Mouse (Mus musculus): ENCODE data around the gene Ccer2.

Ccer2 gene

DNA sequence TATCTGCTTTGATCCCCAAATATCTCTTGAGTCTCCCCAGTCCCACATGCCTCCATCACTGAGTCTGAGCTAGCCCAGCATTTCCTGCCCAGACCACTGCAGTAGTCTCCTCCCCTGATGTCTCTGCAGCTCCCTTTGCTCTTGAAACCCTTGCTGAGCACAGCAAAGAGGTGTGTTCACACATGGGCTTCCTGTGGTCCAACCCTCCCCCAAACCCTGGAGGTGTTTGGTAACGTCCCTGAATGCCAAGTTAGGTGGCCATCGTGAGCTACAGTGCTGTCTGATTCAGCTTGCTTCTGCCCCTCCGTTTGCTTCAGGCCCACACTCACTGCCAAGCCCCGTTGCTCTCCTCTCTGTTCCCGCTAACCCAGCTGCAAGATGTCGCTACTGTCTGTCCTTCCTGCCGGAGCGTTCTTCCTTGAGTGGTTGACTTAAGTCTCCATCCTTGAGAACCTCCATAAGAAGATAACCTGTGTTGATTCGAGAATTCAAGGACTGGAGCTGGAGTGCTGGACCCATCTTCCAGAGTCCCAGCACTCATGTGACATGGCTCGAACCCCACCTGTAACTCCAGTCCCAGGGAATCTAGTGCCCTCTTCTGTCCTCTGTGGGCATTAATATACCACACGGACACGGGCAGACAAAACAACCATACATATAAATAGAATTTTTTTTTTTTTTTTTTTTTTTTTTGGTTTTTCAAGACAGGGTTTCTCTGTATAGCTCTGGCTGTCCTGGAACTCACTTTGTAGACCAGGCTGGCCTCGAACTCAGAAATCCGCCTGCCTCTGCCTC is 36.6 kb downstream of the Ccer2 start:
- no peak for DNase-seq (ENCODE audit: low spot score)

DNA sequence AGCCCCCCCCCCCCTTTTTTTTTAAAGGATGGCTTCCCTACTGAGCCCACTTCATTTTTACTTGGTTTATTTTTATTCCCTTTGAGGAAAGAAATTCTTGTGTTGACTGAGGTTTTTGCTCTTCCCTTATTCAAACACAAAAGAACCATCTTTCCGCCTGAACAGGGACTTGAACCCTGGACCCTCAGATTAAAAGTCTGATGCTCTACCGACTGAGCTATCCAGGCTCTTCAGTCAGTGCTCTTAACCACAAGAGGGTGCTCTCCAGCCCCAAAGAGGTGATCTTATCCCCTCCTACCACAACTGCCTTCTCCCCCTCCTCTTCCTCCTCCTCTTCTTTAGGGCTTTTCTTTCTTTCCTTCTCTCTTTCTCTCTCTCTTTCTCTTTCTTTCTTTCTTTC is 37.9 kb downstream of the Ccer2 start:
- DNase-seq (ENCODE audit: low spot score), result no peak

DNA sequence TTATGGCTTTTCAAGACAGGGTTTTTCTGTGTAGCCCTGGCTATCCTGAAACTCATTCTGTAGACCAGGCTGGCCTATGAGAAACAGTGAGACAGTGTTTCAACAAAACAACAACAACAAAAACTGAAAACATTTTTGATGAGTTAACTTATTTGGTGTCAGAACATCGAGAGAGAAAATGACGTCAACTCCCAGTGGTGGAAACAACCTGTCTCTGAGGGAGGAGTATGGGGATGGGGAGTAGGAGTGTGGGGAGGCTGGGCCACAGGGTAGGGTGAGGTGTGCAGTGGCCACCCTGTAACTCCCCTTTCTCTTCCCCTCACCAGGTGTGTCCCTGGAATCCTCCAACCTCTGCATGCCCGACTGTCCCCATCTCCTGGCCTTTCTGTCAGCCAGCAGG is 38.5 kb downstream of the Ccer2 start:
- DNase-seq (ENCODE audit: low spot score), result no peak

DNA sequence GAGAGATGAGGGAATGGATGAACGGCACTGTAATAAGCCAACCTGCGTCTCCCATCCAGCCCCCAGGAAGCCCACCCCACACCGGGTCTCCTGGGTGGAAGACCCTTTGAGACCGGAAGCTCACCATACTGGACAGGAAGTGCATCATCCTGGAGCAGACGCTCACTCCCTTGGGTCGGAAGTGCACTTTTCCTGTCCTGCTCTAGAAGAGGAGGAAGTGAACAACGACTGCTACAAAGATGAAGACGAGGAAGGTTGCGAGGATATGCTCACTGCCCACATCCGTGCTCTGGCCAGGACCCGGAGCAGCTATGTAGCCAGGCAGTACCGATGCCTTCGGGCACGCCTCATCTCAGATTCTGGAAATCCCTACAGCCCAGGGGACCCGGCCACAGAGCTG is 39.9 kb downstream of the Ccer2 start:
- DNase-seq (ENCODE audit: low spot score), result no peak

DNA sequence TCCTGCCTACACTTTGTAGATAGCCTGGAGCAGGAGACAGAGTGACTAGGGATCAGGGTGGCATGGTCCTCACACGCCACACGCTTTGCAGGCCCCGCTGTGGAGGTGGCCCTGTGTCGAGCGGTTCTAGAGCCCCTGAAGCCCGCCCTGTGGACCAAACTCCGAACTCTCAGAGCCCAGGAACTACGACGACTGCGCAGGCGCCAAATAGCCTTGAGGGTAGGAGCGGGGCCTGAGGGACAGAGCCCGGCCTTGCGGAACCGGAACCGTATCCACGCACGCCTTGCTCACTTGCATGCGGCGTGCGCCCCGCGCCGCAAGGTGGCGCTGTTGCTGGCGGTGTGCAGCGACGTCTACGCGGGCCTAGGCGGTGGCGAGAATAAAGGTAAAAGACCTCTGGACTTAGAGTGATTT is 40.6 kb downstream of the Ccer2 start:
- peak; percentile 69 for DNase-seq (ENCODE audit: low spot score)

DNA sequence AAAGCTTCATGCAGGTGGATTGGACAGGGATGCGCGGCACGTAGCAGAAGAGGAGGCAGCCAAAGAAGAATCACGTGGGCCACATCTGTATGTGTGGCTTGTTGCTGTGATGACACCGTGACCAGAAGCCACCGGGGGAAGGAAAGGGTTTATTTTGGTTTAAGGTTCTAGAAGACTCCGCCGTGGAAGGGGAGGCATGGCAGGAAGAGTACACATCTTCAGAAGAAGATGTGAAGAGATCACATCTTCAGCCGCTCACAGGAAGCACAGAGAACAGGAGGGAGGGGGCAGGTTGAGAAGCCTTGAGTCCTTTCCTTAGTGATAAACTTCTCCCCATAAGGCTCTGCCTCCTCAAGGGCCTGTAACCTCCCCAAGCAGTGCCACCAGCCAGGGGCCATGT is 44.0 kb downstream of the Ccer2 start:
- DNase-seq (ENCODE audit: low spot score), result no peak

DNA sequence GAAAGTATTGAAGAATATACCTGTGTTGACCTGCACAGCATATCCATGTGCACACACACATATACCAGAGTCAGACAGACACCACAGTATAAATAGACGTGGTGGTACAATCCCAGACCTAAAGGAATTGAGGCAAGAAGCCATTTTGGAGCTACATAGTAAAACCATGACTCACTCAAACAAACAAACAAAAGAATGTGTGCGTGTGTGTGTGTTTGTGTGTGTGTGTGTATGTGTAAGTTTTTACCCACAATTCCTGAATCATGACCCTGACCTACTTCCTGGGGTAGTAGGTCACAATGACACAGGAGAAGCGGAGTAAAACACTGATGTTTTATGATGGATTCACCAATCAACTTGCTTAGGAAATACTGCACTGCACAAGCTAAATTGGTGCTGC is 45.5 kb downstream of the Ccer2 start:
- no peak for DNase-seq (ENCODE audit: low spot score)

DNA sequence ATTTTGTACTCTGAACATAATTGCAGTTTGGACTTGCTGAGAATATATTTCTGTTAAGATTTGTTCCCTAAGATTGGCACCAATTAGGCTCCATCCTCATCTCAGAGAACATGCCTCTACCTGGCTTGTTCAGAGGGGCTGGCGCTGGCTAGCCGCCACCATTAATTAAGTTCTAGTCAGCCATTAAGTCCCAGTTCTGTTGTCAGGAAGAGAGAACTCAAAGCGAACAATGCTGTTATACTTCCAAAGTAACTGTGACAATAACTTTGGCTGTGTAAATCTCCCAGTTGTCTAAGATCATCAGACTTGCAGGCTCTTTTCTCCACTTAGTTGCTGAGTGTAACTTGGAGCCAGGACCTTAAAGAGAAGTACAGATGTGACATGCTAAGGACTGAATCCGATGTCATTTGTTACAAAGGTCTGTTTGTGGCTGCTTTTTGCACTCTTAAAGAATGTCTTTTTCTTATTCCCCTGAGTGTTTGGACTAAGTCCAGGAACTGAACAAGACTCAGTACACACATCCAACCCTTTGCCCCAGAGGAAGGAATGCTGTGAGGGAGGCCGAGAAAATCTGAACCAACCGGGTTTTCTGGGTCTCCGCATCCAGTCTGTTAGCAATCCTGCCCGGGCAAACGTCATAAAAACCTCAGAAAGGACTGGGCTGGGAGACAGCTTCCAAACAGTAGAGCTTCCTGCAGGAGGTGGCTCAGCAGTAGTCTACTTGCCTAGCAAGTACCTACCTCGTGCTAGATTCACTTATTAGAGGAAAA is 46.1 kb downstream of the Ccer2 start:
- no peak for DNase-seq (ENCODE audit: low spot score)

DNA sequence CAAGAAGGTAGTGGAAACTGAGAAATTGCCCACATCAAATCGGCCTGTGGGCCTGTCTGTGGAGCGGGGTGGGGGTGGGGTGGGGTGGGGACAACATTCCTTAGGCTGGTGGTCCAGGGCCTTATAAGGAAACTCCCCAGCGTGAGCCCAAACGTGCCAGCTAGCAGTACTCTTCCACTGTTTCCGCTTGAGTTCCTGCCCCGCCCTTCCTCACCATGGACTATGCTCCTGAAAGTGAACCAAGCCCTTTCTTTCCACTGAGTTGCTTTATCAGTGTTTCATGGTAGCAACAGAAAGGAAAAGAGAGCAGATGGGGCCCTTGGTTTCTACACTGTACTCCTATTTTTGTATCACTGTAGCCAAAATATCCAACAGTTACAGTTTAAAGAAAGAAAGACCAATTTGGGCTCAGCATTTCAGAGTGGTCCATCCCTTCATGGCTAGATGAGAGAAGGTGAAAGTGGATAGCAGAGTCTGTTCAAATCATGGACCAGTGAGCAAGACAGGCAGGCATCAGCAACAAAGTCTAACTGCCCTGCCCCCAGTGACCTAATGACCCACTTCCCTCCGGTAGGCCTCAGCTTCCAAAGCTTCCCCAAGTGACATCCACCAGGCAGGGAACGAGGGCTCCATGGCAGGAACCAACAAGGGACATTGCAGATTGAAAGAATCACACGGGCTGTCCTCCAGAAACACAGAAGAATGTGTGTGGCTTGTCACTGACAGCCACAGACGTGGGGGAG is 47.0 kb downstream of the Ccer2 start:
- no peak for DNase-seq (ENCODE audit: low spot score)

DNA sequence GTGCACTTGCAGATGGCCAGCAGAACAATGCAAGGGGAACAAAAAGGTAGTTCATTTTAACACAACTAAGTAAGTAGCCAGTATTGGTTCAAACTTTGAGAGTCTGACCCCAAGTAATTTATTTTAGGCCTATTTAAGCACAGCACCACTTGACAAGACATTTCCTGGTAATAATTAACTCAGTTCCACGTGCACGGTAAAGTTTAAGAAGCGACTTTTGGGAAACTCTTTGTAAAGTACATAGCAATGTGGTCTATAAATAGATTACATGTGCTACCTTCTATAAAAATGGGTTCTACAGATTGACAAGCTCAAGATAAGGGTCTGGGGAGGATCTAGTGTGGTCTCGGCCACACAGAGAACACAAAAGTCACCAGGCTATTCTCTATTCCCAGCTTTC is 47.8 kb downstream of the Ccer2 start:
- DNase-seq (ENCODE audit: low spot score), result no peak

DNA sequence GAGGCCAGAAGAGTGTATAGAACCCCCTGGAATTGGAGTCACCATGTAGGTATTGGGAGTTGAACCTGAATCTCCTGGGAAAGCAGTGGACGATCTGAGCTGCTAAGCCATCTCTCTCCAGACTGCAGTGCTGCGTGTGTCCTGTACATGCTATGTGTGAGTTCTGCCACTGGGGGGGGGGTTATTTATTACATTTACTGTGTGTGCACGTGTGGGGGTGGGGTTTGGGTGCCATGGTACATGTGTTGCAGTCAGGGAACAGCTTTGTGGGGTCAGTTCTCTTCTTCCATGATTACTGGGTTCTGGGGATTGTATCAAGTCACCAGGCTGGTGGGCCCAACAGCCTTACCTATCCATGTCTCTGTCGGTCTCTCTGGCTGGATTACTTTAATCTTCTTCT is 50.9 kb downstream of the Ccer2 start:
- DNase-seq (ENCODE audit: low spot score), result no peak

DNA sequence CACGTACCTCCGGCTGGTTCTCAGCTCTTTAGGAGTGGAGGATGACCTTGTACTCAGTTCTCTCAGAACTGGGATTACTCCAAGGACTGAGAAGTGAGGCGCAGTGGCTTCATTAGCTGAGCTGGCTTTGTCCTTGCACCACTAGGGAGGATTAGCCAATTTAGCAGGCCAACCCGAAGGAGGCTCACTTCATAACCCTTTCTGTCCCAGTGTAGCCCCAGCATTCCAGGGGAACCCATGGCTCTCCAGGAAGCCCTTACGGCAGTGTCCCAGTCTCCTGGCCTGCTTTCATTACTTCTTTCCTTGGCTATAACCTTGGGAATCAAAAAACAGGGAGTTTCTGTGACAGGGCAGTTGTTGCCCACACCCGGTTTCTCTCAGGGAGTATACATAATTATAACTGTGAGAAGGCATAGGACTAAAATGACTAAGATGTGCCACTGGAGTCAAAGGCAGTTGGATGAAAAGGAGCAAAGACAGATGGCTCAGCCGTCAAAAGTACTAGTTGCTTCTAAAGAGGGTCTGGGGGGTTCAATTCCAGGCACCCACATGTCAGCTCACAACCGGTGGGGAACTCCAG is 51.8 kb downstream of the Ccer2 start:
- DNase-seq (ENCODE audit: low spot score), result peak; percentile 68

DNA sequence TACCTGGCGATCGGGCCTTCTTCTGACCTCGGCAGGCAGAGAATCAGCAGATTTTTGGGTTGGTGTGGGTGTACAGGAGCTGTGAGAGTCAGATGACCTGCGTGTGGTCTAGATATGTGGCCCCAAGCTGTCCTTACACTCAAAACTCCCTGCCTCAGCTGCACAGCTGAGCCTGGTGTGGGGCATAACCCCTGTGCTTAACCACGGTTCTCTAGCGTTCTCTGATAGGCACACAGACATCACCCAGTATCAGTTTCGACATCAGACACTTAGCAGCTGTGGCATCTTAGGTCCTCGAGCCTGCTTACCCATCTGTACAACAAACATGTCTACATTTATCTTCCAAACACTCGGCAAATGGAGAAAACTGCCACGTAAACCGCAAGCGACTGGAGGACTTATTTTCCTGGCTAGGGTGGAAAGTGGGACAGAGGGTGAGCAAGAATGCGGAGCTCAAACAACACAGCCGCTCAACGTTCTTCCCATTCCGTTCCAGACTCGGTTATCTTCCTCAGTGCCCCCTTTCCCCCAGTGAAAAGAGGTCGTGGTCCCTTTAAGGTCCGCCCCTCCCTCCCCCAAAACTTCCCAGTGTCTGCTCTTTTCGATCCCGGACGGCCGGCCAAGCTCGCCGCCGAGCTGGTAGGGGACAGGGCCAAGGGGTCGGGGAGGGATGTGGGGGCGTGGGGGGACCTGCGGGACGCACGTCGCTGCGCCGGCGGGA is 52.4 kb downstream of the Ccer2 start, which contains the start of gene Hnrnpl:
TSS of gene Hnrnpl (plus strand) at position 321 of the 721 bp plus-strand sequence.
- DNase-seq (ENCODE audit: low spot score), result peak; percentile 69

All from ovary, adult 18-20 months (tissue).